Mouse (Mus musculus) thymus, adult 2 months (tissue): Measurements from ENCODE around the gene Ank3.

Source experiments
- CTCF ChIP-seq: fragments of 200-500 bp; IDR thresholded peaks from 2 replicates; pipeline ENCODE4 v1.5.1; 2012; ENCODE audit warnings: mild to moderate bottlenecking, control low read depth, low read length, moderate library complexity, borderline replicate concordance; ENCODE audit not compliant: control insufficient read depth, poor library complexity, insufficient read depth; ENCODE audit errors: extremely low read depth
- POLR2A ChIP-seq: fragments of 200-500 bp; IDR thresholded peaks from 2 replicates; pipeline ENCODE4 v1.6.1; 2012; ENCODE audit warnings: mild to moderate bottlenecking, low read length, control low read depth, moderate library complexity; ENCODE audit not compliant: control insufficient read depth, poor library complexity, insufficient read depth; ENCODE audit errors: extremely low read depth

- TF ChIP-seq CTCF (no peak), POLR2A (no peak)
Measured at GRCm38 (mm10) chr10:69571422-69571821, 172.8 kb downstream of the Ank3 start.
